Mouse (Mus musculus) midbrain, embryonic 15.5 days (tissue): Measurements from ENCODE around the gene Gtf2h3. TPM values are rescaled to one million over a fixed set of nuclear protein-coding genes. Genes with fewer than 3 reads are reported as not detected.
"Not testable (repeated sequence)": the region's sequence is repeated elsewhere in the genome, so short reads cannot be mapped to it uniquely, and the experiment has no call there.

Experiments
- ATAC-seq: fragments of 200-750 bp; cut with Nextera tagmentation; replicated peaks from 2 replicates; pipeline ENCODE4 v1.8.0; 2017; ENCODE audit warnings: moderate TSS enrichment
- H3K27ac ChIP-seq: fragments of 300-500 bp; sonication (generic); 2 replicates; pipeline ENCODE4 v1.5.1; 2015; ENCODE audit warnings: mild to moderate bottlenecking, inconsistent platforms
- H3K27me3 ChIP-seq: fragments of 300-500 bp; sonication (generic); replicated peaks from 2 replicates; pipeline ENCODE4 v1.6.1; 2015; ENCODE audit warnings: inconsistent platforms
- H3K36me3 ChIP-seq: fragments of 300-500 bp; sonication (generic); replicated peaks from 2 replicates; pipeline ENCODE4 v1.6.1; 2015; ENCODE audit warnings: inconsistent platforms
- H3K4me1 ChIP-seq: fragments of 300-500 bp; sonication (generic); 2 replicates; pipeline ENCODE4 v1.6.1; 2015; ENCODE audit warnings: inconsistent platforms
- H3K4me2 ChIP-seq: fragments of 300-500 bp; sonication (generic); 2 replicates; pipeline ENCODE4 v1.6.1; 2015; ENCODE audit warnings: inconsistent platforms, mild to moderate bottlenecking, moderate library complexity
- H3K4me3 ChIP-seq: fragments of 300-500 bp; sonication (generic); 2 replicates; pipeline ENCODE4 v1.5.1; 2015; ENCODE audit warnings: mild to moderate bottlenecking, inconsistent platforms
- H3K9ac ChIP-seq: fragments of 300-500 bp; sonication (generic); 2 replicates; pipeline ENCODE4 v1.6.1; 2015; ENCODE audit warnings: mild to moderate bottlenecking, inconsistent platforms
- H3K9me3 ChIP-seq: fragments of 300-500 bp; sonication (generic); 2 replicates; pipeline ENCODE4 v1.6.1; 2016; ENCODE audit warnings: inconsistent platforms
- WGBS: fragments of 180-500 bp; shearing (Covaris S2); methylation state at CpG from one replicate; pipeline ENCODE4 v1.1.7; 2015; ENCODE audit warnings: mixed read lengths; 5-methylcytosine and 5-hydroxymethylcytosine counted together
- polyA plus RNA-seq: library from polyadenylated mRNA; unstranded; fragments of >200 nt; fragmentation: Nextera tagmentation; extraction: Ambion mirVana; gene quantifications from 2 replicates; pipeline ENCODE4 v1.2.1, GENCODE M21; 2015

The Gtf2h3 gene
- polyA plus RNA-seq, 1 experiment from 2014 or later = 45.1 TPM

- Histone ChIP-seq H3K4me3 (peak overlapping the region; percentile 99), H3K27ac (peak overlapping the region; percentile 74), H3K36me3 (peaks cover 10% of the 10 kb centered on the region), H3K4me1 (peaks cover 17% of the 10 kb centered on the region), H3K9me3 (no peaks in the 10 kb centered on the region), H3K9ac (peak overlapping the region; percentile 78), H3K4me2 (peak overlapping the region; percentile 90), H3K27me3 (no peaks in the 10 kb centered on the region)
- peak; percentile 74 for ATAC-seq
- under 1% methylated on average over 77 of the region's 89 CpGs for WGBS
Measured at GRCm38 (mm10) chr5:124540905-124541601, 37.9 kb upstream of the Gtf2h3 start.

GRCm38 (mm10) chr5:124541602-124541973 lies 37.4 kb upstream of the Gtf2h3 start:
- Histone ChIP-seq H3K4me1 (peaks cover 17% of the 10 kb centered on the region), H3K36me3 (peaks cover 15% of the 10 kb centered on the region), H3K9ac (peak overlapping the region; percentile 78), H3K9me3 (no peaks in the 10 kb centered on the region), H3K27me3 (no peaks in the 10 kb centered on the region), H3K27ac (no peak overlapping the region), H3K4me2 (peak overlapping the region; percentile 90), H3K4me3 (peak overlapping the region; percentile 99)
- no peak for ATAC-seq
- WGBS = 10% methylated on average over 8 of the region's 8 CpGs

- WGBS = 83% methylated on average over 4 of the region's 4 CpGs
- peaks cover 15% of the 10 kb centered on the region for H3K4me1 ChIP-seq
- not testable (repeated sequence) for ATAC-seq, H3K4me3 ChIP-seq, H3K27me3 ChIP-seq, H3K9ac ChIP-seq, H3K27ac ChIP-seq, H3K4me2 ChIP-seq, H3K9me3 ChIP-seq
- H3K36me3 ChIP-seq = peaks cover 28% of the 10 kb centered on the region
Measured at GRCm38 (mm10) chr5:124550737-124551136, 28.2 kb upstream of the Gtf2h3 start.

- not testable (repeated sequence) for H3K9me3 ChIP-seq, H3K9ac ChIP-seq, ATAC-seq, H3K27me3 ChIP-seq
- Histone ChIP-seq H3K4me2 (peak overlapping the region; percentile 79), H3K27ac (0 out of 2 replicates have a peak overlapping the region, but pooled peaks have one; percentile 84), H3K36me3 (peaks cover 27% of the 10 kb centered on the region), H3K4me1 (peaks cover 15% of the 10 kb centered on the region), H3K4me3 (peak overlapping the region; percentile 93)
- 38% methylated on average over 5 of the region's 5 CpGs for WGBS
Measured at GRCm38 (mm10) chr5:124551349-124552093, 27.4 kb upstream of the Gtf2h3 start.

GRCm38 (mm10) chr5:124552094-124552472 lies 26.9 kb upstream of the Gtf2h3 start:
- Histone ChIP-seq H3K4me3 (peak overlapping the region; percentile 93), H3K9ac (peak overlapping the region; percentile 86), H3K27ac (peak overlapping the region; percentile 84), H3K36me3 (peaks cover 28% of the 10 kb centered on the region), H3K27me3 (no peaks in the 10 kb centered on the region), H3K9me3 (no peaks in the 10 kb centered on the region), H3K4me1 (peaks cover 15% of the 10 kb centered on the region), H3K4me2 (peak overlapping the region; percentile 79)
- 14% methylated on average over 9 of the region's 9 CpGs for WGBS
- peak; percentile 18; the same call in 1 of the 2 replicates for ATAC-seq

GRCm38 (mm10) chr5:124552558-124553307 lies 26.2 kb upstream of the Gtf2h3 start, which contains the start of gene Ddx55:
Gene Ddx55, plus strand, starts transcription at chr5:124552864.
- peak within 1 kb of the TSS; percentile 86 for H3K9ac ChIP-seq
- H3K27ac ChIP-seq = peak within 1 kb of the TSS; percentile 84
- H3K4me3 ChIP-seq = peak within 1 kb of the TSS; percentile 93
- peaks cover 15% of the 10 kb centered on the region for H3K4me1 ChIP-seq
- peak within 1 kb of the TSS; percentile 79 for H3K4me2 ChIP-seq
- peak; percentile 85 for ATAC-seq
- WGBS = under 1% methylated on average over 66 of the region's 66 CpGs
- H3K27me3 ChIP-seq = no peaks in the 10 kb centered on the region
- no peaks in the 10 kb centered on the region for H3K9me3 ChIP-seq
- H3K36me3 ChIP-seq = peaks cover 28% of the 10 kb centered on the region

- H3K4me2 ChIP-seq = peak overlapping the region; percentile 79
- no peak for ATAC-seq
- 59% methylated on average over 6 of the region's 6 CpGs for WGBS
- 0 out of 2 replicates have a peak overlapping the region, but pooled peaks have one; percentile 86 for H3K9ac ChIP-seq
- H3K4me1 ChIP-seq = peaks cover 15% of the 10 kb centered on the region
- H3K27me3 ChIP-seq = no peaks in the 10 kb centered on the region
- H3K9me3 ChIP-seq = no peaks in the 10 kb centered on the region
- no peak overlapping the region for H3K27ac ChIP-seq
- H3K36me3 ChIP-seq = peaks cover 24% of the 10 kb centered on the region
- H3K4me3 ChIP-seq = peak overlapping the region; percentile 93
Measured at GRCm38 (mm10) chr5:124553607-124554006, 25.3 kb upstream of the Gtf2h3 start.

GRCm38 (mm10) chr5:124555145-124555544 lies 23.8 kb upstream of the Gtf2h3 start:
- no peak for ATAC-seq
- Histone ChIP-seq H3K36me3 (peaks cover 32% of the 10 kb centered on the region), H3K9ac (no peak overlapping the region), H3K27me3 (no peaks in the 10 kb centered on the region), H3K9me3 (no peaks in the 10 kb centered on the region), H3K4me1 (peaks cover 15% of the 10 kb centered on the region), H3K4me2 (no peak overlapping the region), H3K4me3 (no peak overlapping the region), H3K27ac (no peak overlapping the region)
- 90% methylated on average over 1 of the region's 1 CpGs for WGBS

- Histone ChIP-seq H3K27me3 (no peaks in the 10 kb centered on the region), H3K4me1 (no peaks in the 10 kb centered on the region), H3K9ac (no peak overlapping the region), H3K36me3 (peaks cover 77% of the 10 kb centered on the region), H3K9me3 (no peaks in the 10 kb centered on the region), H3K27ac (no peak overlapping the region), H3K4me3 (no peak overlapping the region), H3K4me2 (no peak overlapping the region)
- 90% methylated on average over 12 of the region's 12 CpGs for WGBS
- no peak for ATAC-seq
Measured at GRCm38 (mm10) chr5:124571068-124571467, 7.9 kb upstream of the Gtf2h3 start.

- no peak overlapping the region for H3K9ac ChIP-seq
- WGBS = 98% methylated on average over 7 of the region's 7 CpGs
- H3K36me3 ChIP-seq = peaks cover 40% of the 10 kb centered on the region
- H3K27ac ChIP-seq = no peak overlapping the region
- H3K4me2 ChIP-seq = no peak overlapping the region
- H3K9me3 ChIP-seq = no peaks in the 10 kb centered on the region
- no peaks in the 10 kb centered on the region for H3K27me3 ChIP-seq
- ATAC-seq = no peak
- H3K4me1 ChIP-seq = peaks cover 21% of the 10 kb centered on the region
- H3K4me3 ChIP-seq = no peak overlapping the region
Measured at GRCm38 (mm10) chr5:124575467-124575866, 3.5 kb upstream of the Gtf2h3 start.

GRCm38 (mm10) chr5:124582515-124582914 lies 3.6 kb downstream of the Gtf2h3 start:
- no peaks in the 10 kb centered on the region for H3K9me3 ChIP-seq
- no peak overlapping the region for H3K4me2 ChIP-seq
- no peak overlapping the region for H3K9ac ChIP-seq
- H3K4me1 ChIP-seq = peaks cover 25% of the 10 kb centered on the region
- peaks cover 27% of the 10 kb centered on the region for H3K36me3 ChIP-seq
- ATAC-seq = no peak
- no peak overlapping the region for H3K27ac ChIP-seq
- H3K27me3 ChIP-seq = no peaks in the 10 kb centered on the region
- H3K4me3 ChIP-seq = no peak overlapping the region
- WGBS = 91% methylated on average over 5 of the region's 5 CpGs

- no peak for ATAC-seq
- Histone ChIP-seq H3K36me3 (peaks cover 65% of the 10 kb centered on the region), H3K9ac (no peak overlapping the region), H3K4me3 (no peak overlapping the region), H3K4me2 (no peak overlapping the region), H3K4me1 (no peaks in the 10 kb centered on the region), H3K27me3 (no peaks in the 10 kb centered on the region), H3K27ac (no peak overlapping the region), H3K9me3 (no peaks in the 10 kb centered on the region)
- WGBS = 92% methylated on average over 3 of the region's 3 CpGs
Measured at GRCm38 (mm10) chr5:124592768-124593167, 13.8 kb downstream of the Gtf2h3 start.
